Mouse (Mus musculus): ENCODE results near the gene Fgfr2. TPM values are rescaled to one million over a fixed set of nuclear protein-coding genes. Genes with fewer than 3 reads are reported as not detected.

Fgfr2 gene
- polyA plus RNA-seq, 1 experiment from 2014 or later = 11.4 TPM

GRCm38 (mm10) chr7:132656075-132656474 is 467.1 kb downstream of the Fgfr2 start:
- Histone ChIP-seq H3K4me2 (ENCODE audit: low read depth, low read length) (peak overlapping the region; percentile 35), H3K9ac (ENCODE audit: low read depth, low read length) (no peak overlapping the region), H3K4me3 (ENCODE audit: low read depth, low read length) (no peak overlapping the region), H3K4me1 (ENCODE audit: control insufficient read depth, low read depth, low read length) (peaks cover 6% of the 10 kb centered on the region), H3K27ac (ENCODE audit: low read length) (peak overlapping the region; percentile 61; the same call in 1 of the 2 replicates), H3K27me3 (ENCODE audit: control insufficient read depth, insufficient read depth, low read depth, low read length) (no peaks in the 10 kb centered on the region), H3K36me3 (ENCODE audit: control insufficient read depth, insufficient read depth) (no peaks in the 10 kb centered on the region), H3K9me3 (replicated peaks; ENCODE audit: control insufficient read depth, low read length) (no peaks in the 10 kb centered on the region)
- 13% methylated on average over 9 of the region's 9 CpGs for WGBS (ENCODE audit: insufficient replicate concordance)
- peak; percentile 52 for ATAC-seq (ENCODE audit: low read depth)

GRCm38 (mm10) chr7:132654412-132654811 is 468.7 kb downstream of the Fgfr2 start:
- Histone ChIP-seq H3K4me2 (ENCODE audit: low read depth, low read length) (no peak overlapping the region), H3K4me1 (ENCODE audit: control insufficient read depth, low read depth, low read length) (peaks cover 6% of the 10 kb centered on the region), H3K9ac (ENCODE audit: low read depth, low read length) (no peak overlapping the region), H3K36me3 (ENCODE audit: control insufficient read depth, insufficient read depth) (no peaks in the 10 kb centered on the region), H3K27ac (ENCODE audit: low read length) (no peak overlapping the region), H3K9me3 (replicated peaks; ENCODE audit: control insufficient read depth, low read length) (no peaks in the 10 kb centered on the region), H3K27me3 (ENCODE audit: control insufficient read depth, insufficient read depth, low read depth, low read length) (no peaks in the 10 kb centered on the region), H3K4me3 (ENCODE audit: low read depth, low read length) (no peak overlapping the region)
- no peak for ATAC-seq (ENCODE audit: low read depth)
- 70% methylated on average over 3 of the region's 3 CpGs for WGBS (ENCODE audit: insufficient replicate concordance)

- H3K4me2 ChIP-seq (ENCODE audit: low read depth, low read length) = no peak overlapping the region
These were observed 476.6 kb downstream of the Fgfr2 start for GRCm38 (mm10) chr7:132646514-132646913.

GRCm38 (mm10) chr7:132644605-132645279 is 478.4 kb downstream of the Fgfr2 start:
- Histone ChIP-seq H3K27ac (ENCODE audit: low read length) (no peak overlapping the region), H3K4me3 (ENCODE audit: low read depth, low read length) (no peak overlapping the region), H3K36me3 (ENCODE audit: control insufficient read depth, insufficient read depth) (no peaks in the 10 kb centered on the region), H3K4me1 (ENCODE audit: control insufficient read depth, low read depth, low read length) (no peaks in the 10 kb centered on the region), H3K4me2 (ENCODE audit: low read depth, low read length) (no peak overlapping the region), H3K27me3 (ENCODE audit: control insufficient read depth, insufficient read depth, low read depth, low read length) (no peaks in the 10 kb centered on the region), H3K9ac (ENCODE audit: low read depth, low read length) (no peak overlapping the region), H3K9me3 (replicated peaks; ENCODE audit: control insufficient read depth, low read length) (no peaks in the 10 kb centered on the region)
- ATAC-seq (ENCODE audit: low read depth) = no peak
- WGBS (ENCODE audit: insufficient replicate concordance) = 68% methylated on average over 11 of the region's 11 CpGs

More at GRCm38 (mm10) chr7:132646514-132646913, 476.6 kb downstream of the Fgfr2 start:
- Histone ChIP-seq H3K27ac (ENCODE audit: low read length) (no peak overlapping the region), H3K9ac (ENCODE audit: low read depth, low read length) (no peak overlapping the region), H3K27me3 (ENCODE audit: control insufficient read depth, insufficient read depth, low read depth, low read length) (no peaks in the 10 kb centered on the region), H3K4me3 (ENCODE audit: low read depth, low read length) (no peak overlapping the region), H3K4me1 (ENCODE audit: control insufficient read depth, low read depth, low read length) (no peaks in the 10 kb centered on the region), H3K36me3 (ENCODE audit: control insufficient read depth, insufficient read depth) (no peaks in the 10 kb centered on the region), H3K9me3 (replicated peaks; ENCODE audit: control insufficient read depth, low read length) (no peaks in the 10 kb centered on the region)
- 74% methylated on average over 1 of the region's 1 CpGs for WGBS (ENCODE audit: insufficient replicate concordance)
- no peak for ATAC-seq (ENCODE audit: low read depth)

GRCm38 (mm10) chr7:132641606-132642005 is 481.5 kb downstream of the Fgfr2 start:
- ATAC-seq (ENCODE audit: low read depth) = no peak
- WGBS (ENCODE audit: insufficient replicate concordance) = 61% methylated on average over 1 of the region's 1 CpGs
- Histone ChIP-seq H3K9ac (ENCODE audit: low read depth, low read length) (no peak overlapping the region), H3K4me1 (ENCODE audit: control insufficient read depth, low read depth, low read length) (no peaks in the 10 kb centered on the region), H3K4me2 (ENCODE audit: low read depth, low read length) (no peak overlapping the region), H3K27me3 (ENCODE audit: control insufficient read depth, insufficient read depth, low read depth, low read length) (no peaks in the 10 kb centered on the region), H3K27ac (ENCODE audit: low read length) (no peak overlapping the region), H3K36me3 (ENCODE audit: control insufficient read depth, insufficient read depth) (no peaks in the 10 kb centered on the region), H3K9me3 (replicated peaks; ENCODE audit: control insufficient read depth, low read length) (no peaks in the 10 kb centered on the region), H3K4me3 (ENCODE audit: low read depth, low read length) (no peak overlapping the region)

- 45% methylated on average over 9 of the region's 9 CpGs for WGBS (ENCODE audit: insufficient replicate concordance)
- no peak for ATAC-seq (ENCODE audit: low read depth)
- H3K4me2 ChIP-seq (ENCODE audit: low read depth, low read length) = no peak overlapping the region
- H3K4me1 ChIP-seq (ENCODE audit: control insufficient read depth, low read depth, low read length) = no peaks in the 10 kb centered on the region
- no peak overlapping the region for H3K9ac ChIP-seq (ENCODE audit: low read depth, low read length)
- H3K27me3 ChIP-seq (ENCODE audit: control insufficient read depth, insufficient read depth, low read depth, low read length) = no peaks in the 10 kb centered on the region
- no peaks in the 10 kb centered on the region for H3K36me3 ChIP-seq (ENCODE audit: control insufficient read depth, insufficient read depth)
- no peak overlapping the region for H3K27ac ChIP-seq (ENCODE audit: low read length)
- no peak overlapping the region for H3K4me3 ChIP-seq (ENCODE audit: low read depth, low read length)
- no peaks in the 10 kb centered on the region for H3K9me3 ChIP-seq (replicated peaks; ENCODE audit: control insufficient read depth, low read length)
These were observed 482.2 kb downstream of the Fgfr2 start for GRCm38 (mm10) chr7:132640946-132641345.

- no peak overlapping the region for H3K27ac ChIP-seq (ENCODE audit: low read length)
- no peak overlapping the region for H3K9ac ChIP-seq (ENCODE audit: low read depth, low read length)
- peak; percentile 47 for ATAC-seq (ENCODE audit: low read depth)
- H3K4me1 ChIP-seq (ENCODE audit: control insufficient read depth, low read depth, low read length) = no peaks in the 10 kb centered on the region
- H3K4me2 ChIP-seq (ENCODE audit: low read depth, low read length) = no peak overlapping the region
- no peaks in the 10 kb centered on the region for H3K27me3 ChIP-seq (ENCODE audit: control insufficient read depth, insufficient read depth, low read depth, low read length)
- no peaks in the 10 kb centered on the region for H3K9me3 ChIP-seq (replicated peaks; ENCODE audit: control insufficient read depth, low read length)
- WGBS (ENCODE audit: insufficient replicate concordance) = 60% methylated on average over 12 of the region's 12 CpGs
- H3K4me3 ChIP-seq (ENCODE audit: low read depth, low read length) = no peak overlapping the region
- H3K36me3 ChIP-seq (ENCODE audit: control insufficient read depth, insufficient read depth) = no peaks in the 10 kb centered on the region
These were observed 484.6 kb downstream of the Fgfr2 start for GRCm38 (mm10) chr7:132638446-132639087.

- Histone ChIP-seq H3K4me1 (ENCODE audit: control insufficient read depth, low read depth, low read length) (no peaks in the 10 kb centered on the region), H3K4me2 (ENCODE audit: low read depth, low read length) (no peak overlapping the region), H3K27me3 (ENCODE audit: control insufficient read depth, insufficient read depth, low read depth, low read length) (no peaks in the 10 kb centered on the region), H3K4me3 (ENCODE audit: low read depth, low read length) (no peak overlapping the region), H3K36me3 (ENCODE audit: control insufficient read depth, insufficient read depth) (no peaks in the 10 kb centered on the region), H3K9me3 (replicated peaks; ENCODE audit: control insufficient read depth, low read length) (no peaks in the 10 kb centered on the region), H3K9ac (ENCODE audit: low read depth, low read length) (no peak overlapping the region), H3K27ac (ENCODE audit: low read length) (no peak overlapping the region)
- 53% methylated on average over 12 of the region's 12 CpGs for WGBS (ENCODE audit: insufficient replicate concordance)
- ATAC-seq (ENCODE audit: low read depth) = no peak
These were observed 485.9 kb downstream of the Fgfr2 start for GRCm38 (mm10) chr7:132637292-132637691.

GRCm38 (mm10) chr7:132631313-132631712 is 491.8 kb downstream of the Fgfr2 start:
- H3K27me3 ChIP-seq (ENCODE audit: control insufficient read depth, insufficient read depth, low read depth, low read length) = no peaks in the 10 kb centered on the region
- no peaks in the 10 kb centered on the region for H3K4me1 ChIP-seq (ENCODE audit: control insufficient read depth, low read depth, low read length)
- no peak overlapping the region for H3K4me3 ChIP-seq (ENCODE audit: low read depth, low read length)
- 73% methylated on average over 11 of the region's 11 CpGs for WGBS (ENCODE audit: insufficient replicate concordance)
- ATAC-seq (ENCODE audit: low read depth) = no peak
- H3K4me2 ChIP-seq (ENCODE audit: low read depth, low read length) = no peak overlapping the region
- no peaks in the 10 kb centered on the region for H3K9me3 ChIP-seq (replicated peaks; ENCODE audit: control insufficient read depth, low read length)
- no peak overlapping the region for H3K9ac ChIP-seq (ENCODE audit: low read depth, low read length)
- no peaks in the 10 kb centered on the region for H3K36me3 ChIP-seq (ENCODE audit: control insufficient read depth, insufficient read depth)
- H3K27ac ChIP-seq (ENCODE audit: low read length) = no peak overlapping the region
